Mouse (Mus musculus): ENCODE measurements at regions not wholly inside any gene's neighbourhood (a gene's known extent, or its start where the extent isn't known, plus 50 kb on each side); places are given as distances from the start of the nearest gene placed in this dataset.
A peak's percentile ranks its signal among the peaks of the same experiment; 100 is the strongest.

DNA sequence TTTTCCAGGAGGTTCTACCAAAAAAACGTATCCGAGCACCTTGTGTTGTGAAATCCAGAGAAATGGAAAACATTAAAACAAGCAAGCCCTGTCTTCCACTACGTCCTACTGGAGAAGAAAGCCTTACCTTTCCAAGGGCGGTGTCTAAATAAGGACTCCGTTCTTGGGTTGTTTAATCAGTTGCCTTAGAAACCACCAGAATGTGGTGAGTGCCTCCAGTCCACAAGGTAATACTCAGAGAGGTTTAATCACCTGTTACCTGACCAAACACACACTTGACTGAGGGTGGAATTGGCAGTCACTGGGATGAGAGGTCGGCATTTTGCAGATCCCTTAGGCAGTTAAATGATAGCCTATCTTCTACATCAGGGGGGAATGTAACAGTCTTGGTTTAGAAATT lies 209.6 kb upstream of the Atp2b1 start:
- no peak for TF ChIP-seq CTCF (IDR thresholded peaks at IDR 0.05)
- no peak for DNase-seq
- intact Hi-C loops (cut with DNase I) = no loop called here
- H3K27ac ChIP-seq = no peak overlapping the region
- H3K4me3 ChIP-seq = no peak overlapping the region

GRCm38 (mm10) chr10:98717856-98718255 lies 196.3 kb upstream of the Atp2b1 start:
- TF ChIP-seq CTCF (IDR thresholded peaks at IDR 0.05) = no peak
- intact Hi-C loops (cut with DNase I) = no loop called here
- Histone ChIP-seq H3K27ac (no peak overlapping the region), H3K4me3 (no peak overlapping the region)
- no peak for DNase-seq

DNA sequence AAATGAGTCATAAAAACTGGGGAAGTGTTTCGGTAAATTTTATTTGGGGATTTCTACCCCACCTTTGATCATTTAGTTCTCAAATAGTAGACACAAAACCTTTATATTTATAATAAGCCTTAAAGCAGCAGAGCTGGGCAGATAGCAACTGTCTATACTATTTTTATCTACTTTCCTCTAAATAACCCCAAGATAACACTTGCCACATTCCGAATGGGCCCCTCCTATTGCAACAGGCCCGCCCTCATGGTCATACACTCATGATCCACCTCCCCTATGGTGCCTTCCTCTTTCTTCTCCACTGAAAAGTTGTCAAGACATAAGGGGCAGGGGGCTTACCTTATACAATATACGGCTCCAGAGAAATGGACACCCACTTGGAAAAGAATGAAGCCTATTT lies 195.5 kb upstream of the Atp2b1 start:
- DNase-seq = no peak
- Histone ChIP-seq H3K27ac (no peak overlapping the region), H3K4me3 (no peak overlapping the region)
- no peak for TF ChIP-seq CTCF (IDR thresholded peaks at IDR 0.05)
- intact Hi-C loops (cut with DNase I) = no loop called here

- H3K27ac ChIP-seq = no peak overlapping the region
- intact Hi-C loops (cut with DNase I) = no loop called here
- DNase-seq = no peak
Observed at GRCm38 (mm10) chr10:98720256-98721005, 193.8 kb upstream of the Atp2b1 start.

GRCm38 (mm10) chr10:98725110-98725509 lies 189.1 kb upstream of the Atp2b1 start:
- intact Hi-C loops (cut with DNase I) = no loop called here
- no peak overlapping the region for H3K27ac ChIP-seq
- DNase-seq = no peak
- TF ChIP-seq CTCF (IDR thresholded peaks at IDR 0.05) = no peak
- no peak overlapping the region for H3K4me3 ChIP-seq

More at GRCm38 (mm10) chr10:98720256-98721005, 193.8 kb upstream of the Atp2b1 start:
- H3K4me3 ChIP-seq = no peak overlapping the region
- TF ChIP-seq CTCF (IDR thresholded peaks at IDR 0.05) = no peak

- no peak for DNase-seq
- no peak for TF ChIP-seq CTCF (IDR thresholded peaks at IDR 0.05)
- Histone ChIP-seq H3K4me3 (no peak overlapping the region), H3K27ac (no peak overlapping the region)
- intact Hi-C loops (cut with DNase I) = no loop called here
Observed at GRCm38 (mm10) chr10:98727130-98727529, 187.1 kb upstream of the Atp2b1 start.

GRCm38 (mm10) chr10:98728396-98729030 lies 185.7 kb upstream of the Atp2b1 start:
- Histone ChIP-seq H3K4me3 (no peak overlapping the region), H3K27ac (no peak overlapping the region)
- no peak for TF ChIP-seq CTCF (IDR thresholded peaks at IDR 0.05)
- no peak for DNase-seq
- intact Hi-C loops (cut with DNase I) = no loop called here

GRCm38 (mm10) chr10:98733950-98734585 lies 180.1 kb upstream of the Atp2b1 start:
- no peak for DNase-seq
- no peak for TF ChIP-seq CTCF (IDR thresholded peaks at IDR 0.05)
- no peak overlapping the region for H3K27ac ChIP-seq
- H3K4me3 ChIP-seq = no peak overlapping the region
- intact Hi-C loops (cut with DNase I) = no loop called here

GRCm38 (mm10) chr10:98740507-98741147 lies 173.6 kb upstream of the Atp2b1 start:
- H3K4me3 ChIP-seq = no peak overlapping the region
- TF ChIP-seq CTCF (IDR thresholded peaks at IDR 0.05) = no peak
- no peak overlapping the region for H3K27ac ChIP-seq
- no peak for DNase-seq
- intact Hi-C loops (cut with DNase I) = no loop called here

GRCm38 (mm10) chr10:98741398-98741797 lies 172.8 kb upstream of the Atp2b1 start:
- H3K4me3 ChIP-seq = no peak overlapping the region
- intact Hi-C loops (cut with DNase I) = no loop called here
- no peak for TF ChIP-seq CTCF (IDR thresholded peaks at IDR 0.05)
- no peak for DNase-seq
- no peak overlapping the region for H3K27ac ChIP-seq

GRCm38 (mm10) chr10:98742822-98743605 lies 171.2 kb upstream of the Atp2b1 start:
- H3K4me3 ChIP-seq = 0 out of 2 replicates have a peak overlapping the region, but pooled peaks have one; percentile 16
- no peak overlapping the region for H3K27ac ChIP-seq
- intact Hi-C loops (cut with DNase I) = no loop called here
- TF ChIP-seq CTCF (IDR thresholded peaks at IDR 0.05) = no peak
- peak; percentile 19 for DNase-seq

GRCm38 (mm10) chr10:98744246-98744645 lies 170.0 kb upstream of the Atp2b1 start:
- intact Hi-C loops (cut with DNase I) = no loop called here
- no peak overlapping the region for H3K4me3 ChIP-seq
- no peak overlapping the region for H3K27ac ChIP-seq
- DNase-seq = no peak
- TF ChIP-seq CTCF (IDR thresholded peaks at IDR 0.05) = no peak

All from gastrocnemius, adult 2 months (tissue).